Mouse (Mus musculus): ENCODE measurements around the gene Rab11a. TPM values are rescaled to one million over a fixed set of nuclear protein-coding genes. Genes with fewer than 3 reads are reported as not detected.
A peak's percentile ranks its signal among the peaks of the same experiment; 100 is the strongest.

The Rab11a gene
- 100 to 1,000 TPM; 233 to 239 TPM for total RNA-seq (2021)

DNA sequence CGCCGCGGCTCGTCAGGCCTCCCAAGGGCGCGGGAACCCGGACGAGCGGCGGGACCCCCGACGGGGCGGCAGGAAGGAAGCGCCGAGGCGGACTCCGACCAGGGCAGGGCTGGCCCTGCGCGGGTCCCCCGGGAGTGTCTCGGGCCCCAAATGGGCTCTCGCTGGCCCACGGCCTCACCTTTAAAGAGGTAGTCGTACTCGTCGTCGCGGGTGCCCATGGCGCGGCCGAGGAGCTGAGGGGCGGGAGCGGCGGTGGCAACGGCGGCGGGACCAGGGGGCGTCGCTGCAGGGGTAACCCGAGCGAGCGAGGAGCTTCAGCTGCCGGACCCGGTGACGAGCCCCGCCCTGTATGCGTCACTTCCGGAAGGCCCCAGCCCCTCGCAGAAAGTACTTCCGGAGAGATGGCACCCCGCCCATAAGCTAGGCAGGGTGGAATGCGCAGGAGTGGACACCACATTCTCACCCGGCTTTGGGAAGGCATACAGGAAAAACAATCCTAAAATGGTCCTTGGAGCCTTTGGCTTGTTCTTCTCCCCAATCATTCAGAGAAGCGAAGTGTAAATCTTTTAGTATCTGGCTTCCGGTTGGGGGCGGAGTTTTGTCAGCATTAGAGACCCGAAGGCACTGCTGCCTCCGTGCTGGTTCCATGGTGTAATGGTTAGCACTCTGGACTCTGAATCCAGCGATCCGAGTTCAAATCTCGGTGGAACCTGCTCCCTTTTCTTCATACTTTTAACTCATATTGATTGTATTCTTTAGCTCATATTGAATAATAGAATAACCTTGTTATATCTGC lies at the start of gene Rab11a:
Gene Rab11a (minus strand): TSS at position 353 of the 796 bp plus-strand sequence.
- peak; percentile 95 for DNase-seq

DNA sequence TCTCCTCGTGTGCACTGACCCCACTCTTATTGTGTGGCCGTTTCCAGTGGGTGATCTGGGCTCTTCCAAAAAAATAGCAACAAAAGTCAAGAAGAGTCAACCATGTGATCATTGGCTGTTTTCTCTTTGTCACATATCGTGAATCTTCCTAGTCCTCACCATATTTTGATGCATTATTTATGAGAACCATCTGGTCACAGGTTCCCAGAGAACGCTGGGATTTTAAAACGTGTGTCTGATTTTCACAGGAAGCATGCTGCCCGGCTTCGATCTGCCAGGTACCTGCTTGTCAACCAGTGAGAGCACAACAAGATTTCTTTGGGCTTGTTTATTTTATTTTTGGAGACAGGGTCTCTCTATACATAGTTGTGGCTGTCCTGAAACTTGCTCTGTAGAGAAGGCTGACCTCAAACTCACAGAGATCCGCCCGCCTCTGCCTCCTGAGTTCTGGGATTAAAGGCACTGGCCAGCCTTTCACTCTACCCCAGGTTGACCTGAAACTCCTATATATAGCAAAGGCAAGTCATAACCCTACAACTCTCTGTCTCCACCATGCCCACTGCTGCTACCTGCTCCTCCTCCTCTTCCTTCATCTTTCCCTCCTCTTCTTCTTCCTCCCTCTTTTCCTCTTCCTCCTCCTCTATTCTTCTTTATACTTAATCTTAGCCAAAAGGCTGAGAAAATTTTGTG lies 48.8 kb upstream of the Rab11a start:
- no peak for DNase-seq

DNA sequence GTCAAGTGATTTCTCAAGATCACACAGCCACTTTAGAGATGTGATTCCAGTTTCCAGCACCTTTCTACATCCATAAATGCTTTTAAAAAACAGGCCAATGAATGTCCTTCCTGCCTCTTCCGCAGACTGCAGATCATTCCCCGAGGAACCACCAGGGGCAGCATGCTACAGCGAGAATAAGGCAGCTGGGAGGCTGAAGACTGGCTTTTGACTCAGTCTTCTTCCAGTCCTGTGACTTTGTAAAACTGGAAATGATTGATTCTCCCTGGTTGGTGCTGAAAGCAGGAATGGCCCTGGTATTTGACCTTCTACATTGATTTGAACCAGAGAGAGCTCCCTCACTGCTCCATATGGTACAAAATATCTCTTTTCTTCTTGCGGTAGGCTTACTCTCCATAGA lies 47.3 kb upstream of the Rab11a start:
- no peak for DNase-seq

DNA sequence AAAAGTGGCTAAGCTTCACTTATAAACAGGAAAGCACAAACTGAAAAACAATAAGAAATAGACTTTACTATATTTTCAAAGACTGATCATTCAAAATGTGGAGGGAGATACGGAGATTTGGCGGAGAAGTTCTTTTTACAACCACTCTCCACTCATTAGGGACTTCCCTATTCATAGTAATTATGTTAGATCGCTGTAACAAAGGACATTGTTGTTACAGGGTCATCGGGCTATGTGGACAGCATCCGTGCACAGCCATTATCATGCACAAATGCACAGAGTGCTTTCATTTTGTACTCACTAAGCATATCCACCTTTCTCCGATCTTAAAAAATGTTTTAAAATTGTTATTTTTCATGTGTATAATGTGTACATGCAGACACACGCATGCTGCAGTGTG lies 46.0 kb upstream of the Rab11a start:
- no peak for DNase-seq

DNA sequence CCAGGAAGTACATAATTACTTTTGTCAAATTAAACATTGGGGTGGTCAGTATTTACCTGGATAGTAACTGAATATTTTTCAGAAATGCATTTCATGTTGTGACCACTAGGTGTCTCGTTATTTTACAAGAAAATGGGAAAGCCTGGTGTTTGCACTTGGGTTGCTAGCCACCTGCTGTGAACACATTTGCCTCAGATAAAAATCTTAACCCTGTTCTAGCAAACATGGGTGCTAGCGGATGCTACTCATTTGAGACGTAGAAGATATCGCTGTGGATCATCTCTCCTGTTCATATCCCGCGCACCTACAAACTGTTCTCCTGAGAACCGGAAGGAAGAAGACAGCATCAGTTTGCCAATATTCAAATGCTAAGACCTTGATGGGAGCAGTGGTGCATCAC lies 42.1 kb upstream of the Rab11a start:
- DNase-seq, result no peak

DNA sequence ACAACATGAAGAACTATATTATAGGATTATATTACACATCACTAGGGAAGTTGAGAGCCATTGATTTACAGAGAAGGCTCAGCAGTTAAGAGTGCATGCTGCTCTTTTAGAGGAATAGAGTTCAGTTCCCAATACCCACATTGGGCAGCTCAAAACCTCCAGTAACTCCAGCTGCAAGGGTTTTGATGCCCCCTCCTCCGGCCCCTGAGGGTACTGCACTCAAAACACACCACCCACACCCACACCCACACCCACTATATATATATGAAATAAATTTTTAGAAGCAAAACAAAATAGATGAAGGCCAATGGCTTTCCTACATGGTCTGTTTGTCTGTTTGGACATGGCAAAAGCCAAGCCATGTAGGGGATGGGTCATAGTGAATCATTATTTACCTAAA lies 40.6 kb upstream of the Rab11a start:
- no peak for DNase-seq

DNA sequence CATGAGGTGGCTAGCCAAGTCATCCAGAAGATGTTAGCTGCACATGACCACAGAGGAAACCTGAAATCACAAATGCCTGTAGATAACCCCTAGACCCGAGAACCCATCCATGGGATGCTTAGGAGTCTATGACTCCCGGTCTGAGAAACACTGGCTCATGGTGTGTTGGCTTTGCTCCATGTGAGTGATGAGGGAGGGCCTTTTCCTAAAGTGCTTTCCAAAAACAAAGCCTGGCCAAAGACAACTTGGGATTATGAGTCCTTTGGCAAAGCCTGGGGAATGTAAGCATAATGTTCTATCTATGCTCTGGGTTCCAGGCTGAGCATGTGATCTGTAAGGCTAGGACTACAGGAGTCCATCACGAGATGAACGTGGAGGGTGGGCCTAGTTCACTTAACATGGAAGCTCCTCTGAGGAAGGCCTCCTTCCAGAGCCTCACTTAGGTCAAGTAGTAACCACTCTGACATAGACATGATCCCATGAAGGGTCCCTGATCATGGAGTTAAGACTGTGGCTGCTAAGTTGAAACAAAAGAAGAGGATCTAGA lies 40.0 kb upstream of the Rab11a start:
- no peak for DNase-seq

DNA sequence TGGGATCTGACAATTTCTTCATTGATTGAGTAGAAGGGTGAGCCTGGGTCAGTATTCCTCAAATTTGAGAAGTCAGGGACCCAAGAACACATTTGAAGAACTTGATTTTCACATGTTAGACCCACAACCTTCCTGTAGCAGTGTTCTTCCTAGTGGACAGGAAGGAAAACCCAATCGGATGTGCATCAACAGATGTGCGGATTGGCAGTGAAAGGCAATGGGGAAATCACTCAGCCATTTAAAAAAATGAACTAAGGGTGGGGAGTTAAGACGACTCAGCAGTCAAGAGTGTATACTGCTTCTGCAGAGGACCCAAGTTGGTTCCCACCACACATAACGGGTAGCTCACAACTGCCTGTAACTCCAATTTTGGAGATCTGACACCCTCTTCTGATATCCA lies 37.9 kb upstream of the Rab11a start:
- no peak for DNase-seq

DNA sequence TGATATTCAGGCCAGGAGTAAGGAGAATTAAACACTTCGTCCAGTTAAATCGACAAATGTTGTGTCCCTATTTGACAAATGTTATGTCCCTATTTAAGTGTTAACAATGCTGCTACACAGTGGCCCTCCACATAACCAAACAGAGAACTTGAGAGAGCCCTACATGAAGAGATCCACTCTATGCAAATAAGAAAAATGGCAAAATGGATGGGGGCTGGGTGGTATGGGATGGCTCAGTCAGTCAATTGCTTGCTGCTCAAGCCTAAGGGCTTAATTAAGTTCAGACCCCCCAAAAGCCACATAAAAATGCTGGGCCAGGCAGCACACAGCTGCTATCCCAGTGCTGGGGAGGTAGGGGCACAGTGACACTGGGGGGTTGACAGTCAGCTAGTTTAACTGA lies 37.3 kb upstream of the Rab11a start:
- DNase-seq, result no peak

DNA sequence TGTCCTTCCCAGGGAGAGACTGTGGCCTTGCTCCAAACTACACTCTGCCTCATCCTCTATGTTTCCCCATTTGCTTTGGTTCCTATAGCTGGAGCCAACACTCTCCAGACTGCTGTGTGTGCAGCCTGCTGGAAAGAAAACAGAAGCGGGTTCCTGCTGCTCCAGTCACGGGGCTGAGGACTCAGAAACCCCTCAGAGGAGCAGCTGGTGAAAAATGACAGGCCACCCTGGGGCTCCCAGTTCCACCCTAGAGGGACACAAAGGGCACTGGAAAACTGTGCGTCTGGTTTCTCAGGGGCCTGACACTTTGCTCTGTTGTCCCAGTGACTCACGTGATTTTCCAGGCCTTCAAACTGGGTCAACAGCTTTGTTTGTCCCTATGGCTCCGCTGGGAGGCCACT lies 36.9 kb upstream of the Rab11a start:
- DNase-seq, result peak in 1 of 2 experiments; percentile 33

DNA sequence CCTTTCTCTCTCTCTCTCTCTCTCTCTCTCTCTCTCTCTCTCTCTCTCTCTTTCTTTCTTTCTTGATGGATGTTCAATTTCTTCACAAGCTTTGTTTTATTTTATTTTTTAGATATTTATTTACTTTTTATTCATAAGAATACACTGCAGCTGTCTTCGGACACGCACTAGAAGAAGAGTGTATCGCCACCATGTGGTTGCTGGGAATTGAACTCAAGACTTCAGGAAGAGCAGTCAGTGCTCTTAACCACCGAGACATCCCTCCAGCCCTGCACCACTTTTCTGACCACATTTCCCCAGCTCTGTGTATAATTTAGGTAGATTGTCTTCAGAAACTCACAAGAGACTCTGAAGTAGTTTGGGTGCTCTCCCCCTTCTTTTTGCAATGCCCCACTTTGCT lies 36.4 kb upstream of the Rab11a start:
- DNase-seq, result no peak

DNA sequence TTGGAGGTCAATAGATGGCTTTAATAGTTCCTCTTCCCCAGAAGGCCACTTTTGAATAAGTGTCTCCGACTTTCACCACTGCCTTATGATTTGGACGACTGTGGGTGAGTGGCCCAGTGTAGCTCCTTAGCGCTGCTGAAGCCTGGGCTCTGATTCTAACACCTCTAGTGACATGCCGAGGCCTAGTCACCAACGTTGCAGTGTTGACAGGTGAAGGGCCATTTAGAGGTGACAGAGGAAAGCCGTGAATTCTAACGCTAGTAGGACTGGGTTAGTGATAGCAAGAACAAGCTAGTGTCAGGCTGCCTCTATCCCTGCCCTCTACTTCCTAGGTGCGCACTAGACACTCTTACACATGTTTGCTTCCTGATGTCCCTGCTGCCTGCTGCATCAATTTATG lies 35.7 kb upstream of the Rab11a start:
- no peak for DNase-seq

DNA sequence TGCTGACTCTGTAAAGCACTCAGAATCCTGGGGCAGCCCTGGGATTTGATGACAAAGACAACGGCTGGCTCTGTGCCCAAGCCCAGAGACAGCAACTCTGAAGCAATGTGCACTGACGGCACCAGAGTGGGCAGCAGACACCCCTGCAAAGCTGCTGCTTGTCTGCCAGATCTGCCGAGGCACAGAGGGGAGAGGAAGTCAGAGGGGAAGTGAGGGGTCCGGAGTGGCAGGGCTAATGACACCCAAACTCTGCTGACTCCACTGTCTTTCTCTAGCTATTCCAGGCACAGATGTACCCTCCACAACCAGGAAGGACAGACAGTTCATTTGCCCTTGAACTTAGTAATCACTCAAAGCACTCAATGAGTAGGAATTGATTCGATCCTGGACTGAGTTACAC lies 33.7 kb upstream of the Rab11a start:
- DNase-seq, result peak; percentile 57 to 64

DNA sequence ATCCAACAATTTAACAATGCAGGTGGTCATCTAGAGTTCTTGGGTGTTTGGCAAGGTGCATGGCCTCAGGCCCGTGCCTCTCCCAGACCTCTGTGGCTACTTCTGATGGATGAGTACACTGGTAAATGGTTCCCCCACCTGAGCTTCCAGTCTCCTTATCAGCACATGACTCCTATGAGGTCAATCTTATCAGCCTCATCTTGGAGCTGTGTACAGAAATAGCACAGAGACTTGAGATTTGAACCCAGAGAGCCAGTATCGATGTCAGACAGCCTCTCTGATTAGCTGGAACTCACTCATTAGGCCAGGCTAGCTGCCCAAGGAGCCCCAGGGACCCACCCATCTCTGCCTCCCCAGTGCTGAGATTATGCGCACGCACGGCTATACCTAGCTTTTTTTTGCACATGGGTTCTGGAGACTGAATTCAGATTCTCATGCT lies 32.9 kb upstream of the Rab11a start:
- DNase-seq, result no peak

DNA sequence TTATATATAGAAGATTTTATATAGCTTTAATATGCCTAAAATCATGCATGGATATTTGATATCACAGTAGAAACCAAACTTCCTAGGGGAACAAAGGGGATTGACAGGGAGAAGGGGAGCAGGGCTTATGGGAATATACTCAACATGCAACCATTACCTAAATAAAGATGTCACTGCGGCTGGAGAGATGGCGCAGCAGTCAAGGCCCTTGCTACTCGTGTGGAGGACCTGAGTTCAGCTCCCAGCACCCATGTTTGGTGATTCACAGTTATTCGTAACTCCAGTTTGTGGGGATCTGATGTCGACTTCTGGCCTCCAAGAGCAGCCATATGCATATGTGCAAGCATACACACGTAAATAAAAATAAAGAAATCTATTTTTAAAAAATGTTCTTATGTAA lies 32.4 kb upstream of the Rab11a start:
- no peak for DNase-seq

DNA sequence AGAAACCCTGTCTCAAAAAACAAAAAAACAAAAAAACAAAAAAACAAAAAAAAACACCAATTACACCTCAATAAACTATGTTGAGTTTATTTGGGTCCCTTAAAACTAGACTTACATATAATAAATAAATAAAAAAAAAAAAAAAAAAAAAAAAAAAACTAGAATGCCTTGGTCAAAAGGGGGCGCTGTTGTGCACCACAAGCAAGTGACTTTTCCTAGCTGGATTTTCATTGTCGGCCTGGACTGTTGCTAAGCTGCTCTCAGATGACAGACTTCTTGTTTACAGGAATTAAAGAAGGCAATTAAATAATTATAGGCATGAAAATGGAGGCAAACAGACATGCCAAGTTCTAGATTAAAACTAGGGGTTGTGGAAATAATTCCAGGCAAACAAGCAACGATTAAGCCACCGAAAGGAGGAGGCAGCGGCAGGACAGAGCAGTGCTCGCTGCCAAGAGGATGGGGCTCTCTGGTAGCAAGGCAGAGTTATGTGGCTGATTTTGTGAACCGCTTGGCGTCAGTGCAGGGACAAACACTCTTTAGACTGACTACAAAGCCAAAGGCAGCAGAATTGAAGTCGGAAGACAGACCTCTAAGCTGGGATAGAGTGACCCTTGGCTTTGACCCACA lies 31.6 kb upstream of the Rab11a start:
- no peak for DNase-seq

DNA sequence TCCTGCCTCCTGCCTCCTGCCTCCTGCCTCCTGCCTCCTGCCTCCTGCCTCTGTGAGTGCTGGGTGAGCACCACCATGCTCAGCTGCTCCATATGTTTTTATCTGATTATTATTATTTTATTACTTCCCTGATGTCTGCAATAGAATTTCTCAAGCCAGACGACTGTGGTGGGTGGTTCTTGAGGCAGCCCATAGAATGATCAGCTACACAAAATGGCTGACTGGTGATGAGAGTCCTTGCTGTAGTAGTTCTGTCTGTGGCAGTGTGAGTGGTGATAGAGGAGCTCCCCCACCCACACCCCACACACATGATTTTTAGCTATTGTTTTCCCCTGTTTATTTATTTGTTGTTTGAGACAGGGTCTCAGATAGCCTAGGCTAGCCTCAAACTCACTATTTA lies 30.2 kb upstream of the Rab11a start:
- no peak for DNase-seq

DNA sequence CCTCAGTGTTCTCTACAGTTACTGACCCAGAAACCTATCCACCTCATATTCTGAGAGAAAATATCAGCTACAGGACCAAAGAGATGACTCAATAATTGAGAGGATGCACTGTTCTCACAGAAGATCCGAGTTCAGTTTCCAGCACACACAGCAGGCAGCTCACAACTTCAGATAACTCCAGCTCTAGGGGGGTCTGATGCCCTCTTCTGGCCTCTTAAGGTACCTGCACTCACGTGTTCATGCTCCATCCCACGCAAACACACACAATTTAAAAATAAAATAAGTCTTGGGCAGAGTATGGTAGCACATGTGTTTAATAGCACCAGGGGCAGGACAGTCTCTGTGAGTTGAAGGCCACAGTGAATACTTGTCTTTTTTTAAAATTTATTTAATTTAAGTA lies 28.6 kb upstream of the Rab11a start:
- DNase-seq, result no peak

DNA sequence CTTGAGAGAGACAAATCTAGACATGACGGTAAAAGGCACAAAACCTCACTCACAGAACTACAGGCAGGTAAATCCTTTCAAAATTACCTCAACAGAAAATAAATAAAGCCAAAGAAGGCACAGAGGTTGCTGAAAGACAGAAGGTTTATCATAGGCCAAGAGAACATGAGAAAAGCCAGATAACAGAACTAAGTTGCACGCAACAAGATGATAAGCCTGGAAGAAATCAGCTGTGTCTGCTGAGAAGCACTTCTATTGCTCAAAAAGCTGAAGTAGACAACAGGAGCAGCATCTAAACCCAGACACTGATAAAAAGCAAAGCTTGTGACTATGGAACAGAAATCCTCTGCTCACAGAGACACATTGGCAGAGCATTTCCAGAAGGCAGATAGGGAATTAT lies 27.3 kb upstream of the Rab11a start:
- DNase-seq, result no peak

DNA sequence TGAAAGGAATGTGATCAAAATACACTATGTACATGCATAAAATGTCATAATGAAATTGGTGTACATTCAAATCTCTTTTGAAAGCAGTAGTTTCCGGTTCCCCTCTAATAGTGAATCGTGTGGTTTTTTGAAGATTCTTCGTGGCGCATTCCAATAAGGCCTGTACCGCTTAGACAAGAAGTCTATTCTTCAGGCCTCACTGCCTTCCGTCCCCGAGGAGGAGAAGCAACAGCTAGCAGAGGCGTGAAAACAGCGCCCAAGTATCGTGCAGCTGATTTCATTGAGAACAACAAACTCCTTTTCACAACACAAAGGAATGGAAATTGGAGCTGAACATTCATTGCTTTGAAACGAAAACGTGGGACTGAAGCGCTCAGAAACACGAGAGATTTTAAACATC lies 20.5 kb upstream of the Rab11a start:
- DNase-seq, result no peak

DNA sequence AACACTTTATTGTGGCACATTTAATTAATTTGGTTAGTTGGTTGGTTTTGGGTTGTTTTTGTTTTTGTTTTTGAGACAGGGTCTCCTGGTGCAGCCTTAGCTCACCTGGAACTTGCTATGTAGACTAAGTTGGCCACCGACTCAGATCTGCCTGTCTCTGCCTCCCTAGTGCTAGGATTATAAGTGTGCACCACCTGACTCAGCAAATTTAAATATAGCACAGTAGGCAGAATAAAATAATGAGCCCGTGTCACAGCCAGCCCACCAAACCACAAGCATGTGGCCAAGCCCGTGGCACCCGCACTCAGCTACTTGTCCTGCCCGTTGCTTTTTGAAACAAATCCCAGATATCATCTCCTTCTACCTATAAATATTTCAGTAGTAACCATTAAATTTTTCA lies 15.0 kb upstream of the Rab11a start:
- no peak for DNase-seq

DNA sequence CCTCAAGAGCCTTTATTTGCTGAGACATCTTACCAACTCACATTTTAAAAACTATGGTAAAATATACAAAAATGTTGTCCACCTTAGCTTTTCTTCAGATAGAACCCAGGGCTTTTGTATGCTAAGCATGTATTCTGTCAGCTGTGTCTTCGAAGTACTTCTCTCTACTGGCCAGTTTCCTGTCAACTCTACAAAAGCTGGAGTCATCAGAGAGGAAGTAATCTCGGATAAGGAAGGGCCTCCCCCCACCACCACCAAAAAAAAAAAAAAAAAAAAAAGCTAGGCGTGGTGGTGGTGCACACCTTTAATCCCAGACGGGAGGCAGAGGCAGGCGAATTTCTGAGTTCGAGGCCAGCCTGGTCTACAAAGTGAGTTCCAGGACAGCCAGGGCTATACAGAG lies 11.8 kb upstream of the Rab11a start:
- DNase-seq, result no peak

DNA sequence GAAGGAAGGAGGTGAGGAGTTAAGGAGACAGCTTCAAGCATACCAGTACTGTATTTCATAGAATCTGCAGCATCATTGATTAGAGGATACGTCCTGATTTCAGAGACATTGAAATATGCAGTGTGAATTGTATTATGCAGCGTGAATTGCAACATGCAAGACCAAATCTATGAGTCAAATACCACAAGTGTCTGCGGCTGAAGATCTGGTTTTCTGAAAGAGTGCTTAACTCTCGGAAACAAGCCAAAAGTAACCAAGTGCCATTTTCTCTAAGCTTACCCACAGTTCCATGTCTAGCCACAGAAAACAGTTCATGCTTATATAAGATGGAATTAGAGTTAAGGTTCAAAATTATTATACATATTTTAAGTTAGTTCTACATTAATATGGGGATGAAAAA lies 10.2 kb upstream of the Rab11a start:
- DNase-seq, result no peak

DNA sequence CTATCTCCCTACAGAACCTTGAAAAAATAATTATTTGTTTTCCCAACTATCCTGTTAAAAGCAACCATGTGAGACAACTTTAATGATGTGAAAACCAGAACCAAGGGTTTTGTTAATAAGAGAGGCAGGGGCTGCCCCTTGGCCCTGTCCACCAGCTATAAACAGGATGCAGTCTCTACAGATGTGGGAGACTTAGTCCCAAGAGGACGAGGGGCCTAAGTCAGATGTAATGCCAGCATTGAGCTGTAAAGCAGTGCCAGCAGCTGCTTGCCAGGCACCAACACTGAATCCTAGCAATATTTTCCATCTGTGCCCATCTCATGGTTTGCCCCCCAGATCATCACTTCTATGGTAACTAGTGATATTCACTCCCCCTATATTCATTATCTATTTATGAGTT lies 4.9 kb upstream of the Rab11a start:
- DNase-seq, result no peak

Measured in layer of hippocampus, postnatal 36 days (tissue).